Mouse (Mus musculus) lung, postnatal 4 days (tissue): ENCODE results near the gene Clp1.

Experiments used
- DNase-seq, 2 experiments: peaks; one replicate each; pipeline ENCODE4 v3.0.0; 2021

Gene Clp1

GRCm38 (mm10) chr2:84727172-84727858 lies at the start of gene Clp1:
Clp1 (minus strand) TSS chr2:84727350.
- peak; percentile 97 for DNase-seq

- DNase-seq, result peak; percentile 49 to 71
Measured at GRCm38 (mm10) chr2:84775665-84776064, 48.5 kb upstream of the Clp1 start.

GRCm38 (mm10) chr2:84775241-84775640 lies 48.1 kb upstream of the Clp1 start, which contains the start of gene Serping1:
Serping1 (minus strand) TSS chr2:84775444.
- DNase-seq, result peak in 1 of 2 experiments; percentile 30

- peak; percentile 80 to 93 for DNase-seq
Measured at GRCm38 (mm10) chr2:84774751-84775150, 47.6 kb upstream of the Clp1 start.

- DNase-seq, result no peak
Measured at GRCm38 (mm10) chr2:84773195-84773594, 46.0 kb upstream of the Clp1 start.

GRCm38 (mm10) chr2:84772454-84772853 lies 45.3 kb upstream of the Clp1 start:
- no peak for DNase-seq

GRCm38 (mm10) chr2:84770501-84770900 lies 43.4 kb upstream of the Clp1 start:
- DNase-seq, result no peak

GRCm38 (mm10) chr2:84762818-84763217 lies 35.7 kb upstream of the Clp1 start:
- no peak for DNase-seq

- DNase-seq, result no peak
Measured at GRCm38 (mm10) chr2:84762295-84762694, 35.1 kb upstream of the Clp1 start.

GRCm38 (mm10) chr2:84761840-84762239 lies 34.7 kb upstream of the Clp1 start:
- DNase-seq, result no peak

GRCm38 (mm10) chr2:84761309-84761708 lies 34.2 kb upstream of the Clp1 start:
- no peak for DNase-seq

GRCm38 (mm10) chr2:84760777-84761176 lies 33.6 kb upstream of the Clp1 start:
- DNase-seq, result no peak

GRCm38 (mm10) chr2:84758542-84759127 lies 31.5 kb upstream of the Clp1 start:
- DNase-seq, result peak in 1 of 2 experiments; percentile 63

- no peak for DNase-seq
Measured at GRCm38 (mm10) chr2:84757026-84757682, 30.0 kb upstream of the Clp1 start.

GRCm38 (mm10) chr2:84756245-84756644 lies 29.1 kb upstream of the Clp1 start:
- DNase-seq, result no peak

GRCm38 (mm10) chr2:84750115-84750514 lies 23.0 kb upstream of the Clp1 start:
- peak in 1 of 2 experiments; percentile 74 for DNase-seq

GRCm38 (mm10) chr2:84744126-84744525 lies 17.0 kb upstream of the Clp1 start:
- peak in 1 of 2 experiments; percentile 55 for DNase-seq

GRCm38 (mm10) chr2:84743561-84743960 lies 16.4 kb upstream of the Clp1 start, which contains the start of gene Gm19426:
Gm19426 (minus strand) TSS chr2:84743655.
- peak; percentile 86 to 91 for DNase-seq

GRCm38 (mm10) chr2:84742451-84743283 lies 15.5 kb upstream of the Clp1 start:
- DNase-seq, result peak; percentile 63 to 74

GRCm38 (mm10) chr2:84741841-84742450 lies 14.8 kb upstream of the Clp1 start:
- DNase-seq, result peak; percentile 44 to 66

- peak in 1 of 2 experiments; percentile 51 for DNase-seq
Measured at GRCm38 (mm10) chr2:84740608-84741333, 13.6 kb upstream of the Clp1 start.
